Mouse (Mus musculus): ENCODE results near the gene Tbcc. TPM values are rescaled to one million over a fixed set of nuclear protein-coding genes. Genes with fewer than 3 reads are reported as not detected.

The Tbcc gene
- polyA plus RNA-seq, 1 experiment from 2014 or later = 51.0 TPM

GRCm38 (mm10) chr17:46929277-46929676 lies 38.8 kb downstream of the Tbcc start:
- H3K36me3 ChIP-seq (ENCODE audit: insufficient read depth, low read length) = peaks cover 44% of the 10 kb centered on the region
- no peaks in the 10 kb centered on the region for H3K4me1 ChIP-seq (ENCODE audit: insufficient read depth, low read depth, low read length)
- no peak overlapping the region for H3K4me2 ChIP-seq (replicated peaks; ENCODE audit: low read depth, low read length)
- no peaks in the 10 kb centered on the region for H3K27me3 ChIP-seq (replicated peaks; ENCODE audit: insufficient read depth, low read length)
- no peak for ATAC-seq
- H3K9me3 ChIP-seq (ENCODE audit: low read length) = no peaks in the 10 kb centered on the region
- no peak for DNase-seq (ENCODE audit: low spot score)
- H3K9ac ChIP-seq (replicated peaks; ENCODE audit: low read depth) = no peak overlapping the region
- TF ChIP-seq EP300 (IDR thresholded peaks at IDR 0.05) (no peak), CTCF (IDR thresholded peaks at IDR 0.05) (no peak)
- H3K27ac ChIP-seq (ENCODE audit: low read length) = no peak overlapping the region
- no peak overlapping the region for H3K4me3 ChIP-seq (ENCODE audit: low read depth, low read length)
- WGBS = 79% methylated on average over 12 of the region's 12 CpGs

- peaks cover 48% of the 10 kb centered on the region for H3K36me3 ChIP-seq (ENCODE audit: insufficient read depth, low read length)
These were observed 39.4 kb downstream of the Tbcc start for GRCm38 (mm10) chr17:46929897-46930296.

GRCm38 (mm10) chr17:46932961-46933360 lies 42.5 kb downstream of the Tbcc start:
- Histone ChIP-seq H3K36me3 (ENCODE audit: insufficient read depth, low read length) (peaks cover 69% of the 10 kb centered on the region), H3K4me1 (ENCODE audit: insufficient read depth, low read depth, low read length) (no peaks in the 10 kb centered on the region), H3K4me2 (replicated peaks; ENCODE audit: low read depth, low read length) (no peak overlapping the region), H3K9me3 (ENCODE audit: low read length) (no peaks in the 10 kb centered on the region), H3K27me3 (replicated peaks; ENCODE audit: insufficient read depth, low read length) (no peaks in the 10 kb centered on the region), H3K9ac (replicated peaks; ENCODE audit: low read depth) (no peak overlapping the region), H3K4me3 (ENCODE audit: low read depth, low read length) (no peak overlapping the region), H3K27ac (ENCODE audit: low read length) (no peak overlapping the region)
- 89% methylated on average over 5 of the region's 5 CpGs for WGBS
- ATAC-seq (peak; percentile 40; the same call in 1 of the 2 replicates), DNase-seq (ENCODE audit: low spot score) (no peak)
- no peak for TF ChIP-seq EP300 (IDR thresholded peaks at IDR 0.05)
- no peak for TF ChIP-seq CTCF (IDR thresholded peaks at IDR 0.05)

More at GRCm38 (mm10) chr17:46929897-46930296, 39.4 kb downstream of the Tbcc start:
- H3K27ac ChIP-seq (ENCODE audit: low read length) = no peak overlapping the region
- H3K4me1 ChIP-seq (ENCODE audit: insufficient read depth, low read depth, low read length) = no peaks in the 10 kb centered on the region
- H3K4me2 ChIP-seq (replicated peaks; ENCODE audit: low read depth, low read length) = no peak overlapping the region
- ATAC-seq (no peak), DNase-seq (ENCODE audit: low spot score) (no peak)
- no peak overlapping the region for H3K4me3 ChIP-seq (ENCODE audit: low read depth, low read length)
- TF ChIP-seq EP300 (IDR thresholded peaks at IDR 0.05) = no peak
- no peak for TF ChIP-seq CTCF (IDR thresholded peaks at IDR 0.05)
- no peak overlapping the region for H3K9ac ChIP-seq (replicated peaks; ENCODE audit: low read depth)
- H3K27me3 ChIP-seq (replicated peaks; ENCODE audit: insufficient read depth, low read length) = no peaks in the 10 kb centered on the region
- no peaks in the 10 kb centered on the region for H3K9me3 ChIP-seq (ENCODE audit: low read length)
- WGBS = 89% methylated on average over 7 of the region's 7 CpGs

GRCm38 (mm10) chr17:46933557-46934348 lies 43.3 kb downstream of the Tbcc start:
- ATAC-seq (no peak), DNase-seq (ENCODE audit: low spot score) (peak; percentile 58)
- WGBS = 79% methylated on average over 19 of the region's 19 CpGs
- peaks cover 76% of the 10 kb centered on the region for H3K36me3 ChIP-seq (ENCODE audit: insufficient read depth, low read length)
- TF ChIP-seq EP300 (IDR thresholded peaks at IDR 0.05) (no peak), CTCF (IDR thresholded peaks at IDR 0.05) (peak; percentile 74)
- H3K4me1 ChIP-seq (ENCODE audit: insufficient read depth, low read depth, low read length) = no peaks in the 10 kb centered on the region
- no peaks in the 10 kb centered on the region for H3K27me3 ChIP-seq (replicated peaks; ENCODE audit: insufficient read depth, low read length)
- H3K9me3 ChIP-seq (ENCODE audit: low read length) = no peaks in the 10 kb centered on the region
- no peak overlapping the region for H3K27ac ChIP-seq (ENCODE audit: low read length)
- no peak overlapping the region for H3K9ac ChIP-seq (replicated peaks; ENCODE audit: low read depth)
- no peak overlapping the region for H3K4me2 ChIP-seq (replicated peaks; ENCODE audit: low read depth, low read length)
- H3K4me3 ChIP-seq (ENCODE audit: low read depth, low read length) = no peak overlapping the region

- TF ChIP-seq CTCF (IDR thresholded peaks at IDR 0.05) (no peak), EP300 (IDR thresholded peaks at IDR 0.05) (no peak)
- Histone ChIP-seq H3K9ac (replicated peaks; ENCODE audit: low read depth) (no peak overlapping the region), H3K36me3 (ENCODE audit: insufficient read depth, low read length) (peaks cover 81% of the 10 kb centered on the region), H3K27ac (ENCODE audit: low read length) (no peak overlapping the region), H3K27me3 (replicated peaks; ENCODE audit: insufficient read depth, low read length) (no peaks in the 10 kb centered on the region), H3K9me3 (ENCODE audit: low read length) (no peaks in the 10 kb centered on the region), H3K4me2 (replicated peaks; ENCODE audit: low read depth, low read length) (no peak overlapping the region), H3K4me3 (ENCODE audit: low read depth, low read length) (no peak overlapping the region), H3K4me1 (ENCODE audit: insufficient read depth, low read depth, low read length) (no peaks in the 10 kb centered on the region)
- WGBS = 95% methylated on average over 8 of the region's 8 CpGs
- DNase-seq (ENCODE audit: low spot score) (no peak), ATAC-seq (no peak)
These were observed 50.0 kb downstream of the Tbcc start for GRCm38 (mm10) chr17:46940461-46940860.

Other genes with a start within 250 kb of the Tbcc start
- 36.5 and 38.4 TPM in 2 replicates for gene Klc4, start 244.7 kb upstream of the Tbcc start, polyA plus RNA-seq (2015; fragmentation: Nextera tagmentation; extraction: Ambion mirVana)
- 69.2 and 88.6 TPM in 2 replicates for gene Mrpl2, start 244.5 kb upstream of the Tbcc start, polyA plus RNA-seq (2015; fragmentation: Nextera tagmentation; extraction: Ambion mirVana)
- gene Cul7, start 240.3 kb upstream of the Tbcc start, polyA plus RNA-seq (2015; fragmentation: Nextera tagmentation; extraction: Ambion mirVana) = 21.8 and 22.1 TPM in 2 replicates
- gene Rrp36, start 216.3 kb upstream of the Tbcc start, polyA plus RNA-seq (2015; fragmentation: Nextera tagmentation; extraction: Ambion mirVana) = 35.2 and 38.5 TPM in 2 replicates
- 113 and 114 TPM in 2 replicates for gene Mea1, start 211.9 kb upstream of the Tbcc start, polyA plus RNA-seq (2015; fragmentation: Nextera tagmentation; extraction: Ambion mirVana)
- gene Klhdc3, start 209.8 kb upstream of the Tbcc start, polyA plus RNA-seq (2015; fragmentation: Nextera tagmentation; extraction: Ambion mirVana) = 96.7 and 111 TPM in 2 replicates
- gene Ppp2r5d, start 185.6 kb upstream of the Tbcc start, polyA plus RNA-seq (2015; fragmentation: Nextera tagmentation; extraction: Ambion mirVana) = 31.7 and 31.8 TPM in 2 replicates
- 18.5 and 23.4 TPM in 2 replicates for gene Pex6, start 179.2 kb upstream of the Tbcc start, polyA plus RNA-seq (2015; fragmentation: Nextera tagmentation; extraction: Ambion mirVana)
- gene Gnmt, start 161.5 kb upstream of the Tbcc start, polyA plus RNA-seq (2015; fragmentation: Nextera tagmentation; extraction: Ambion mirVana) = 13.0 and 14.9 TPM in 2 replicates
- 44.1 and 47.0 TPM in 2 replicates for gene Cnpy3, start 138.5 kb upstream of the Tbcc start, polyA plus RNA-seq (2015; fragmentation: Nextera tagmentation; extraction: Ambion mirVana)
- 0.14 TPM in 1 of 2 replicates, not detected in the other for gene Ptcra, start 127.0 kb upstream of the Tbcc start, polyA plus RNA-seq (2015; fragmentation: Nextera tagmentation; extraction: Ambion mirVana)
- 73.9 and 80.1 TPM in 2 replicates for gene 2310039H08Rik, start 118.0 kb upstream of the Tbcc start, polyA plus RNA-seq (2015; fragmentation: Nextera tagmentation; extraction: Ambion mirVana)
- 83.2 and 83.7 TPM in 2 replicates for gene Rpl7l1, start 108.0 kb upstream of the Tbcc start, polyA plus RNA-seq (2015; fragmentation: Nextera tagmentation; extraction: Ambion mirVana)
- 3.0 and 3.4 TPM in 2 replicates for gene Bicral, start 32.2 kb upstream of the Tbcc start, polyA plus RNA-seq (2015; fragmentation: Nextera tagmentation; extraction: Ambion mirVana)
- gene Prph2, start 19.8 kb downstream of the Tbcc start, polyA plus RNA-seq (2015; fragmentation: Nextera tagmentation; extraction: Ambion mirVana) = not detected in 2 replicates
- 10.7 and 11.8 TPM in 2 replicates for gene Ubr2, start 119.9 kb downstream of the Tbcc start, polyA plus RNA-seq (2015; fragmentation: Nextera tagmentation; extraction: Ambion mirVana)